Mouse (Mus musculus): ENCODE measurements around the gene Siah1b. TPM values are rescaled to one million over a fixed set of nuclear protein-coding genes. Genes with fewer than 3 reads are reported as not detected.
A peak's percentile ranks its signal among the peaks of the same experiment; 100 is the strongest.

Siah1b gene
- polyA plus RNA-seq, 1 experiment: not detected

- Histone ChIP-seq H3K4me1 (ENCODE audit: control insufficient read depth, insufficient read depth, insufficient read length, low read length) (no peaks in the 10 kb centered on the region), H3K27ac (replicated peaks; ENCODE audit: low read depth, low read length) (no peak overlapping the region), H3K4me3 (ENCODE audit: insufficient read depth, low read depth, low read length) (no peak overlapping the region)
Observed at GRCm38 (mm10) chrX:164059070-164059469, 17.2 kb downstream of the Siah1b start.

- Histone ChIP-seq H3K27ac (replicated peaks; ENCODE audit: low read depth, low read length) (no peak overlapping the region), H3K4me3 (ENCODE audit: insufficient read depth, low read depth, low read length) (no peak overlapping the region), H3K4me1 (ENCODE audit: control insufficient read depth, insufficient read depth, insufficient read length, low read length) (no peaks in the 10 kb centered on the region)
Observed at GRCm38 (mm10) chrX:164058523-164058922, 17.8 kb downstream of the Siah1b start.

GRCm38 (mm10) chrX:164055726-164056125 lies 20.6 kb downstream of the Siah1b start:
- no peak overlapping the region for H3K27ac ChIP-seq (replicated peaks; ENCODE audit: low read depth, low read length)
- no peak overlapping the region for H3K4me3 ChIP-seq (ENCODE audit: insufficient read depth, low read depth, low read length)
- H3K4me1 ChIP-seq (ENCODE audit: control insufficient read depth, insufficient read depth, insufficient read length, low read length): no peaks in the 10 kb centered on the region

GRCm38 (mm10) chrX:164046736-164047135 lies 29.6 kb downstream of the Siah1b start:
- Histone ChIP-seq H3K4me1 (ENCODE audit: control insufficient read depth, insufficient read depth, insufficient read length, low read length) (no peaks in the 10 kb centered on the region), H3K27ac (replicated peaks; ENCODE audit: low read depth, low read length) (no peak overlapping the region), H3K4me3 (ENCODE audit: insufficient read depth, low read depth, low read length) (no peak overlapping the region)

- H3K4me3 ChIP-seq (ENCODE audit: insufficient read depth, low read depth, low read length): no peak overlapping the region
- H3K4me1 ChIP-seq (ENCODE audit: control insufficient read depth, insufficient read depth, insufficient read length, low read length): no peaks in the 10 kb centered on the region
- no peak overlapping the region for H3K27ac ChIP-seq (replicated peaks; ENCODE audit: low read depth, low read length)
Observed at GRCm38 (mm10) chrX:164042069-164042468, 34.2 kb downstream of the Siah1b start.

DNA sequence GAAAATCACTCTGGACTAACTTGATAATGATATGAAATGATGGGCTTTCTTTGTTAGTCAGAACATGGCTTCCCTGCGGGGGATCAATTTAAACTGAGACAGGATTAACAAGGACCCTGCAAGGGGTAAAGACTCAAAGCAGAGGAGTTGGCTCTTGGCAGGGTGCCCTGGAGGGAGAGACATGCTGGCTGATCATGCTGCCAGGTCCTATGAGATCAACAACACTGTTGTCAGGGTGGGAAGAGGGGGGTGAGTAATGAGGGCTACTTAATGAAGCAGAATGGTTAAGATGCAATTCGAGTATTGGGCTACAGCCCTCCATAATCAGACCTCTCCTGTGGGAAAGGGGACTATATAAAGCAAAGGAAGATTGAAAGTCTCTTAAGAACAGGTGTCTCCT lies 37.4 kb downstream of the Siah1b start:
- Histone ChIP-seq H3K4me3 (ENCODE audit: insufficient read depth, low read depth, low read length) (no peak overlapping the region), H3K4me1 (ENCODE audit: control insufficient read depth, insufficient read depth, insufficient read length, low read length) (no peaks in the 10 kb centered on the region), H3K27ac (replicated peaks; ENCODE audit: low read depth, low read length) (no peak overlapping the region)

GRCm38 (mm10) chrX:164035931-164036330 lies 40.4 kb downstream of the Siah1b start:
- Histone ChIP-seq H3K4me1 (ENCODE audit: control insufficient read depth, insufficient read depth, insufficient read length, low read length) (no peaks in the 10 kb centered on the region), H3K27ac (replicated peaks; ENCODE audit: low read depth, low read length) (no peak overlapping the region), H3K4me3 (ENCODE audit: insufficient read depth, low read depth, low read length) (no peak overlapping the region)

- Histone ChIP-seq H3K4me1 (ENCODE audit: control insufficient read depth, insufficient read depth, insufficient read length, low read length) (no peaks in the 10 kb centered on the region), H3K27ac (replicated peaks; ENCODE audit: low read depth, low read length) (no peak overlapping the region), H3K4me3 (ENCODE audit: insufficient read depth, low read depth, low read length) (no peak overlapping the region)
Observed at GRCm38 (mm10) chrX:164035401-164035800, 40.9 kb downstream of the Siah1b start.

GRCm38 (mm10) chrX:164032526-164032925 lies 43.8 kb downstream of the Siah1b start:
- Histone ChIP-seq H3K4me3 (ENCODE audit: insufficient read depth, low read depth, low read length) (no peak overlapping the region), H3K4me1 (ENCODE audit: control insufficient read depth, insufficient read depth, insufficient read length, low read length) (no peaks in the 10 kb centered on the region), H3K27ac (replicated peaks; ENCODE audit: low read depth, low read length) (no peak overlapping the region)

- H3K4me1 ChIP-seq (ENCODE audit: control insufficient read depth, insufficient read depth, insufficient read length, low read length): peaks cover 4% of the 10 kb centered on the region; the same call in 1 of the 2 replicates
- peak within 1 kb of the TSS; percentile 82 for H3K4me3 ChIP-seq (ENCODE audit: insufficient read depth, low read depth, low read length)
- peak within 1 kb of the TSS; percentile 6; the same call in 1 of the 2 replicates for H3K27ac ChIP-seq (replicated peaks; ENCODE audit: low read depth, low read length)
Observed at GRCm38 (mm10) chrX:164027607-164028289, 48.5 kb downstream of the Siah1b start, which contains the start of gene Car5b. Gene Car5b, minus strand, starts transcription at chrX:164027997.

Other genes starting within 250 kb of the Siah1b start
- 7.4 and 9.6 TPM in 2 replicates for gene Ap1s2, start 167.5 kb downstream of the Siah1b start, polyA plus RNA-seq (2012; ENCODE audit: insufficient read depth, insufficient read length, missing spikeins)
- gene Zrsr2, start 117.8 kb downstream of the Siah1b start, polyA plus RNA-seq (2012; ENCODE audit: insufficient read depth, insufficient read length, missing spikeins): 16.7 and 21.7 TPM in 2 replicates
- gene Car5b, start 48.5 kb downstream of the Siah1b start, polyA plus RNA-seq (2012; ENCODE audit: insufficient read depth, insufficient read length, missing spikeins): 49.9 and 54.6 TPM in 2 replicates
- gene Cltrn, start 12.3 kb upstream of the Siah1b start, polyA plus RNA-seq (2012; ENCODE audit: insufficient read depth, insufficient read length, missing spikeins): not detected in 2 replicates
- gene Ace2, start 62.8 kb upstream of the Siah1b start, polyA plus RNA-seq (2012; ENCODE audit: insufficient read depth, insufficient read length, missing spikeins): 0.32 TPM in 1 of 2 replicates, not detected in the other
- gene Bmx, start 181.7 kb upstream of the Siah1b start, polyA plus RNA-seq (2012; ENCODE audit: insufficient read depth, insufficient read length, missing spikeins): 0.38 TPM in 1 of 2 replicates, not detected in the other
- gene Pir, start 192.9 kb upstream of the Siah1b start, polyA plus RNA-seq (2012; ENCODE audit: insufficient read depth, insufficient read length, missing spikeins): 19.1 and 23.0 TPM in 2 replicates

All from brown adipose tissue, adult 24 weeks (tissue).